Mouse (Mus musculus) CH12.LX (cell line): ENCODE data around the gene Gm29094.
A peak's percentile ranks its signal among the peaks of the same experiment; 100 is the strongest.
"Not testable (repeated sequence)": the region's sequence is repeated elsewhere in the genome, so short reads cannot be mapped to it uniquely, and the experiment has no call there.

Experiments
- E2F4 ChIP-seq: IDR thresholded peaks from 2 replicates; pipeline ENCODE4 v1.6.1; 2011; ENCODE audit warnings: low read depth, low read length, improper control_type of control experiment; ENCODE audit not compliant: insufficient replicate concordance
- JUND ChIP-seq: conservative IDR thresholded peaks from 2 replicates; pipeline ENCODE4 v1.6.1; 2011; ENCODE audit warnings: low read depth, low read length, improper control_type of control experiment
- MEF2A ChIP-seq: IDR thresholded peaks from 2 replicates; pipeline ENCODE4 v1.6.1; 2014; ENCODE audit warnings: low read depth, mild to moderate bottlenecking, inconsistent platforms, low read length, improper control_type of control experiment, borderline replicate concordance
- POLR2A ChIP-seq: IDR thresholded peaks from 2 replicates; pipeline ENCODE4 v1.6.1; 2011; ENCODE audit warnings: low read depth, mild to moderate bottlenecking, improper control_type of control experiment, low read length
- USF1 ChIP-seq: IDR thresholded peaks from 2 replicates; pipeline ENCODE4 v1.6.1; 2014; ENCODE audit warnings: low read depth, mild to moderate bottlenecking, inconsistent platforms, low read length, improper control_type of control experiment

DNA sequence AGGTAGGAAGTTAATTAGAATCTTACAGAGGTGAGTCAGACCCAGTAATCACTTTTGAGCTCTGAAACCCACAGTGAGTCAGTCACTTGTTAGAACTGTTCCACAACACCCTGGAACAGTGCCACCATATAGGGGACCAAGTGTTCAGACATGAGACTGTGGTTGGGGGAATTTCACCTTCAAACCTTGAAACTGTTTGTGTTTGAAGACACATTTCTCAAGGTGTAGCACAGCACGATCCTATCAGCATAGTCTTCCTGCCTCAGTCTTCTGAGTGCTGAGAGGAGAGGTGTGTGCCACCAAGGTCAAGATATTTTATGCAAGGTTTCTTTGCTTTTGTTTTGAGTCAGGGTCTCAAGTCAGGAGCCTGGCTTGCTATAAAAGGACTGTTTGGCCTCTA lies 9.8 kb downstream of the Gm29094 start:
- TF ChIP-seq JUND, USF1, E2F4: not testable (repeated sequence)
- TF ChIP-seq POLR2A, result 0 out of 2 replicates have a peak, but pooled peaks have one; percentile 17
- peak; percentile 74 for TF ChIP-seq MEF2A
